ENCODE assay signal across 22 mouse cellular contexts in the genomic region with DNA sequence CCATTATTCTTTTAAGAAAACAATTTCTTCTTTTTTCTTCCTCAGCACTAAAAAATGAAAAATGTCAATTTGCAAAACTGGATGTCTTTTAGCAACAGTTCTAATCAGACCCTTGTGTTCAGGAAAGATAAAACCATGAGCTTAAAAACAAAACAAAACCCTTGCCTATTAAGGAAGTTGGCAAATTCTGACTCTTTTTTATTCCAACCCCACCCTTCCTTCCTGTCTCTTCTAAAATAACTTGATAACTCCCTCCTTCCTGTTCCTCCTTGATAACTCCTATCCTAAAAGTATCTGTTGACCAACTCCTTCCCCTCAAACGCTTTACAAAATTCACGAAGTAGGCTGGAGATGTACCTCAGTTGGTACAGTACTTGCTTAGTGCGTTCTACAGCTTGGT. TPM values are rescaled to one million over a fixed set of nuclear protein-coding genes. Genes with fewer than 3 reads are reported as not detected.
DNase-seq lines count a peak whose midpoint lies in the region; ATAC-seq and TF ChIP-seq lines count a peak whose summit lies in the region.
"Had no signal": no experiment of that assay in that cellular context is flagged by ENCODE, and none has a peak within 500 bp of the region (broad histone marks: within the 10 kb centered on the region; RNA-seq: fewer than 3 reads in every experiment).

No protein-coding gene starts in this region.

- TF ChIP-seq EP300 in MEL (IDR thresholded peaks at IDR 0.05; ENCODE audit: low read depth in 1 of 2, low read length in 2 of 2), result peak; percentile 98 to 99

- peaks cover 2 to 3% of the 10 kb centered on the region in 2 experiments; a peak in 1 of 4 replicates for H3K4me1 ChIP-seq in MEL (ENCODE audit: control insufficient read depth in 1 of 2, insufficient read depth in 2 of 2, low read length in 2 of 2)
- peaks cover 10% of the 10 kb centered on the region for H3K4me1 ChIP-seq in liver, embryonic 12.5 days
- H3K4me1 ChIP-seq: forebrain, embryonic 15.5 days; hindbrain, embryonic 13.5 days; intestine, embryonic 15.5 days; midbrain, embryonic 15.5 days; neural tube, embryonic 15.5 days had no signal

- H3K9ac ChIP-seq in MEL (ENCODE audit: control insufficient read depth, low read depth, low read length, poor library complexity, severe bottlenecking), result no peak overlapping the region
- no peak overlapping the region for H3K9ac ChIP-seq in liver, embryonic 12.5 days
- H3K9ac ChIP-seq: forebrain, embryonic 15.5 days; heart, embryonic 12.5 days; hindbrain, embryonic 13.5 days; intestine, embryonic 15.5 days; midbrain, embryonic 15.5 days; neural tube, embryonic 15.5 days had no signal

- H3K9me3 ChIP-seq in MEL (replicated peaks; ENCODE audit: insufficient read depth, low read length), result no peaks in the 10 kb centered on the region; the same call in 1 of the 2 replicates
- H3K9me3 ChIP-seq in liver, embryonic 12.5 days (replicated peaks), result no peaks in the 10 kb centered on the region
- H3K9me3 ChIP-seq: forebrain, embryonic 15.5 days; hindbrain, embryonic 13.5 days; intestine, embryonic 15.5 days; midbrain, embryonic 15.5 days; neural tube, embryonic 15.5 days had no signal

- H3K27ac ChIP-seq in MEL (ENCODE audit: control insufficient read depth, low read depth, low read length), result peak overlapping the region; percentile 83
- H3K27ac ChIP-seq in liver, embryonic 12.5 days, result peak overlapping the region; percentile 16; the same call in 1 of the 2 replicates
- no peak overlapping the region for H3K27ac ChIP-seq in gastrocnemius, adult 2 months
- H3K27ac ChIP-seq: forebrain, embryonic 15.5 days; hindbrain, embryonic 13.5 days; intestine, embryonic 15.5 days; midbrain, embryonic 15.5 days; neural tube, embryonic 15.5 days had no signal

- TF ChIP-seq RAD21 in MEL (IDR thresholded peaks at IDR 0.05; ENCODE audit: low read depth, low read length), result no peak

- peak; percentile 86 for DNase-seq in MEL (ENCODE audit: low read depth, low spot score)
- DNase-seq in adipocyte (ENCODE audit: low spot score), result no peak
- DNase-seq in gastrocnemius, adult 2 months, result no peak
- DNase-seq in frontal cortex, postnatal 36 days (ENCODE audit: low spot score in 2 of 2), result no peak
- no peak for DNase-seq in urinary bladder, adult 2 months (ENCODE audit: low spot score)
- DNase-seq: adrenal gland, postnatal 36 days; cerebellum, adult 9-10 months; heart, adult 11 months; heart, postnatal 14 days; lung, adult 2 months; right cerebral cortex, postnatal 14 days; spleen, adult 18-20 months had no signal

- WGBS in liver, embryonic 12.5 days (ENCODE audit: insufficient replicate concordance), result 27% methylated on average over 3 of the region's 3 CpGs

- no peak overlapping the region for H3K4me2 ChIP-seq in liver, embryonic 12.5 days
- H3K4me2 ChIP-seq: forebrain, embryonic 15.5 days; heart, embryonic 12.5 days; hindbrain, embryonic 13.5 days; intestine, embryonic 15.5 days; midbrain, embryonic 15.5 days; neural tube, embryonic 15.5 days had no signal

- H3K27me3 ChIP-seq in MEL (ENCODE audit: control insufficient read depth in 1 of 2, insufficient read depth in 2 of 2, low read length in 2 of 2), result no peaks in the 10 kb centered on the region
- H3K27me3 ChIP-seq in liver, embryonic 12.5 days (replicated peaks), result no peaks in the 10 kb centered on the region
- H3K27me3 ChIP-seq: forebrain, embryonic 15.5 days; heart, embryonic 12.5 days; hindbrain, embryonic 13.5 days; intestine, embryonic 15.5 days; midbrain, embryonic 15.5 days; neural tube, embryonic 15.5 days; Patski had no signal

- no peak overlapping the region for H3K4me3 ChIP-seq in MEL (ENCODE audit: control insufficient read depth in 1 of 2, insufficient read depth in 1 of 2, low read depth in 2 of 2, low read length in 2 of 2)
- no peak overlapping the region for H3K4me3 ChIP-seq in liver, embryonic 12.5 days
- H3K4me3 ChIP-seq in gastrocnemius, adult 2 months, result no peak overlapping the region
- H3K4me3 ChIP-seq: forebrain, embryonic 15.5 days; heart, embryonic 12.5 days; hindbrain, embryonic 13.5 days; intestine, embryonic 15.5 days; midbrain, embryonic 15.5 days; neural tube, embryonic 15.5 days had no signal

- H3K79me2 ChIP-seq in MEL (ENCODE audit: control insufficient read depth, insufficient read depth, low read length, poor library complexity), result no peaks in the 10 kb centered on the region

- H3K36me3 ChIP-seq in MEL (ENCODE audit: control insufficient read depth in 1 of 2, insufficient read depth in 2 of 2, low read length in 2 of 2), result peaks cover 0 to 6% of the 10 kb centered on the region in 2 experiments; a peak in 2 of 4 replicates
- H3K36me3 ChIP-seq in liver, embryonic 12.5 days, result no peaks in the 10 kb centered on the region
- H3K36me3 ChIP-seq: forebrain, embryonic 15.5 days; heart, embryonic 12.5 days; hindbrain, embryonic 13.5 days; intestine, embryonic 15.5 days; midbrain, embryonic 15.5 days; neural tube, embryonic 15.5 days had no signal

- TF ChIP-seq CTCF in MEL (IDR thresholded peaks at IDR 0.05 in 2 of 3, conservative IDR thresholded peaks at IDR 0.05 in 1 of 3; ENCODE audit: control insufficient read depth in 1 of 3, insufficient read depth in 1 of 3, low read depth in 2 of 3, low read length in 3 of 3, poor library complexity in 1 of 3, severe bottlenecking in 1 of 3), result no peak
- TF ChIP-seq CTCF in gastrocnemius, adult 2 months (IDR thresholded peaks at IDR 0.05), result no peak

- peak; percentile 81 for ATAC-seq in common myeloid progenitor, adult 5-6 weeks (replicated peaks; ENCODE audit: low read depth, poor library complexity, severe bottlenecking)
- peak; percentile 83 for ATAC-seq in liver, embryonic 12.5 days
- ATAC-seq in megakaryocyte, adult 5-6 weeks (ENCODE audit: poor library complexity, severe bottlenecking), result peak; percentile 83
- ATAC-seq: forebrain, embryonic 15.5 days; intestine, embryonic 15.5 days; midbrain, embryonic 15.5 days; Patski had no signal

- no peak for TF ChIP-seq POLR2A in MEL (IDR thresholded peaks at IDR 0.05; ENCODE audit: control insufficient read depth in 1 of 2, insufficient read depth in 1 of 2, low read depth in 1 of 2, low read length in 2 of 2, poor library complexity in 1 of 2)

- intact Hi-C loops in gastrocnemius, adult 2 months (cut with DNase I), result no loop called here

TF ChIP-seq in MEL, 35 proteins besides CTCF, POLR2A, EP300 and RAD21 (continues in another document):
- no peak; the same call in 1 of the 2 replicates for TF ChIP-seq JUND (IDR thresholded peaks at IDR 0.05; ENCODE audit: low read depth, low read length)
- peak; percentile 83 for TF ChIP-seq SIN3A (IDR thresholded peaks at IDR 0.05; ENCODE audit: low read length)
- no peak for TF ChIP-seq GABPA (IDR thresholded peaks at IDR 0.05; ENCODE audit: low read depth, low read length)
- TF ChIP-seq MYB (IDR thresholded peaks at IDR 0.05; ENCODE audit: low read depth, low read length), result peak; percentile 64; the same call in 1 of the 2 replicates
- peak; percentile 91 for TF ChIP-seq ETS1 (IDR thresholded peaks at IDR 0.05; ENCODE audit: low read depth, low read length)
- peak; percentile 65; the same call in 1 of the 2 replicates for TF ChIP-seq MAFK (IDR thresholded peaks at IDR 0.05; ENCODE audit: borderline replicate concordance, low read depth, low read length)
- no peak for TF ChIP-seq POLR2AphosphoS2 (IDR thresholded peaks at IDR 0.05; ENCODE audit: low read length)
- TF ChIP-seq NELFE (IDR thresholded peaks at IDR 0.05; ENCODE audit: low read depth, low read length), result no peak
- TF ChIP-seq MXI1 (IDR thresholded peaks at IDR 0.05; ENCODE audit: low read depth, low read length), result no peak
- TF ChIP-seq UBTF (IDR thresholded peaks at IDR 0.05; ENCODE audit: borderline replicate concordance, insufficient read depth, low read depth, low read length), result no peak
- TF ChIP-seq KAT2A (conservative IDR thresholded peaks at IDR 0.05; ENCODE audit: low read depth, low read length), result peak; percentile 34; the same call in 1 of the 2 replicates
- peak; percentile 59; the same call in 1 of the 2 replicates for TF ChIP-seq E2F4 (IDR thresholded peaks at IDR 0.05; ENCODE audit: borderline replicate concordance, low read depth, low read length)
- TF ChIP-seq USF2 (IDR thresholded peaks at IDR 0.05; ENCODE audit: borderline replicate concordance in 1 of 2, insufficient read depth in 1 of 2, low read depth in 1 of 2, low read length in 2 of 2), result no peak
- no peak for TF ChIP-seq CHD1 (IDR thresholded peaks at IDR 0.05; ENCODE audit: low read depth, low read length)
- TF ChIP-seq TCF12 (IDR thresholded peaks at IDR 0.05; ENCODE audit: low read depth, low read length), result peak; percentile 96
- TF ChIP-seq POLR2AphosphoS5 (IDR thresholded peaks at IDR 0.05; ENCODE audit: borderline replicate concordance, low read depth, low read length), result no peak
- TF ChIP-seq SMC3 (IDR thresholded peaks at IDR 0.05; ENCODE audit: low read depth, low read length), result no peak
- TF ChIP-seq BHLHE40 (IDR thresholded peaks at IDR 0.05; ENCODE audit: borderline replicate concordance, low read depth, low read length), result peak; percentile 27; the same call in 1 of the 2 replicates
- TF ChIP-seq TBP (IDR thresholded peaks at IDR 0.05; ENCODE audit: low read depth, low read length), result 0 out of 2 replicates have a peak, but pooled peaks have one; percentile 16
- TF ChIP-seq ZMIZ1 (IDR thresholded peaks at IDR 0.05; ENCODE audit: low read depth, low read length), result no peak
- no peak for TF ChIP-seq ZC3H11A (IDR thresholded peaks at IDR 0.05; ENCODE audit: low read depth, low read length)
- TF ChIP-seq RCOR1 (IDR thresholded peaks at IDR 0.05; ENCODE audit: low read depth, low read length), result peak; percentile 84
- no peak for TF ChIP-seq NRF1 (IDR thresholded peaks at IDR 0.05; ENCODE audit: insufficient read depth, low read depth, low read length, poor library complexity, severe bottlenecking)
- TF ChIP-seq MEF2A (IDR thresholded peaks at IDR 0.05; ENCODE audit: extremely low read depth, insufficient replicate concordance, low read depth, low read length, poor library complexity, severe bottlenecking), result peak; percentile 90; the same call in 1 of the 2 replicates
- peak; percentile 73 for TF ChIP-seq ELF1 (IDR thresholded peaks at IDR 0.05; ENCODE audit: low read depth, low read length)
- no peak for TF ChIP-seq ZKSCAN1 (IDR thresholded peaks at IDR 0.05; ENCODE audit: low read depth, low read length)

RNA-seq across cellular contexts. Expression of a gene that starts 45.4 kb away (rescaled TPM):
- 2.7 and 4.4 TPM in 2 replicates for total RNA-seq in MEL (2012; rRNA removed)
- polyA plus RNA-seq in MEL (2012; ENCODE audit: insufficient read depth in 1 of 2, insufficient read length in 2 of 2, low read depth in 1 of 2, low replicate concordance in 2 of 2, missing spikeins in 1 of 2), result 1 to 10 TPM in 1 of 2 experiments, not detected in 1; 2.7 TPM
- 13.2 and 13.7 TPM in 2 replicates for total RNA-seq in common myeloid progenitor, adult 5-6 weeks (2017)
- polyA plus RNA-seq in liver, embryonic 12.5 days (2016; fragmentation: Nextera tagmentation; extraction: Ambion mirVana), result 8.6 and 9.2 TPM in 2 replicates
- total RNA-seq in megakaryocyte, adult 5-6 weeks (2015), result 19.6 and 20.2 TPM in 2 replicates
- 14.7 and 16.4 TPM in 2 replicates for total RNA-seq in megakaryocyte, adult 5-6 weeks (2017)
- total RNA-seq in gastrocnemius, adult 2 months (2021), result 10 to 100 TPM; 12.5 to 16.2 TPM
- 13.2 and 18.2 TPM in 2 replicates for polyA plus RNA-seq in urinary bladder, adult 2 months (2012; rRNA removed)
